Mouse (Mus musculus) CH12.LX (cell line): Measurements from ENCODE around the gene Epyc. TPM values are rescaled to one million over a fixed set of nuclear protein-coding genes. Genes with fewer than 3 reads are reported as not detected.
"Not testable (repeated sequence)": the region's sequence is repeated elsewhere in the genome, so short reads cannot be mapped to it uniquely, and the experiment has no call there.

Source experiments
- DNase-seq: peaks from one replicate; pipeline ENCODE4 v3.0.0-alpha.2; 2013; ENCODE audit errors: extremely low read depth
- H3K27ac ChIP-seq: 2 replicates; pipeline ENCODE4 v1.5.1; 2012; ENCODE audit warnings: low read depth, mild to moderate bottlenecking, control low read depth, moderate library complexity; ENCODE audit not compliant: insufficient read depth
- H3K27me3 ChIP-seq: replicated peaks from 2 replicates; pipeline ENCODE3; 2012; ENCODE audit warnings: inconsistent platforms
- H3K36me3 ChIP-seq, 2 experiments: replicated peaks in 1 of 2; 2 replicates each; pipeline versions ENCODE3 to v1.6.1; 2012; ENCODE audit warnings: inconsistent platforms in 1 of 2, low read length in 1 of 2, mild to moderate bottlenecking in 1 of 2, mixed read lengths in 1 of 2, moderate library complexity in 1 of 2; ENCODE audit not compliant: control insufficient read depth in 1 of 2, insufficient read depth in 1 of 2
- H3K4me1 ChIP-seq, 2 experiments: 2 replicates each; pipeline ENCODE4 v1.6.1; 2012; ENCODE audit warnings: inconsistent platforms in 1 of 2, moderate library complexity in 1 of 2; ENCODE audit not compliant: insufficient read depth in 2 of 2, control insufficient read depth in 1 of 2
- H3K4me2 ChIP-seq: 2 replicates; pipeline ENCODE4 v1.6.1; 2012; ENCODE audit warnings: low read depth, mild to moderate bottlenecking, control low read depth; ENCODE audit not compliant: poor library complexity, insufficient read depth, severe bottlenecking
- H3K4me3 ChIP-seq, 3 experiments: fragments of 150-350 bp in 1 of 3; sonication (generic) in 1 of 3; replicated peaks in 1 of 3; 2 replicates each; pipeline versions ENCODE3 to v1.5.1; 2011 to 2012; ENCODE audit warnings: low read depth in 2 of 3, low read length in 2 of 3, mild to moderate bottlenecking in 2 of 3, moderate library complexity in 2 of 3, control low read depth in 1 of 3, improper control_type of control experiment in 1 of 3, inconsistent platforms in 1 of 3, mixed read lengths in 1 of 3; ENCODE audit not compliant: poor library complexity in 1 of 3
- H3K79me2 ChIP-seq: replicated peaks from 2 replicates; pipeline ENCODE4 v1.6.1; 2012; ENCODE audit warnings: mild to moderate bottlenecking, moderate library complexity; ENCODE audit not compliant: control insufficient read depth, poor library complexity, insufficient read depth, severe bottlenecking; ENCODE audit errors: extremely low read depth
- H3K9ac ChIP-seq: 2 replicates; pipeline ENCODE4 v1.6.1; 2012; ENCODE audit warnings: low read depth, mild to moderate bottlenecking, control low read depth, moderate library complexity; ENCODE audit not compliant: insufficient read depth
- H3K9me3 ChIP-seq: replicated peaks from 2 replicates; pipeline ENCODE3; 2012; ENCODE audit warnings: low read length, inconsistent platforms, mixed read lengths
- CHD2 ChIP-seq: IDR thresholded peaks from 2 replicates; pipeline ENCODE4 v1.6.1; 2011; ENCODE audit warnings: low read length, improper control_type of control experiment
- E2F4 ChIP-seq: IDR thresholded peaks from 2 replicates; pipeline ENCODE4 v1.6.1; 2011; ENCODE audit warnings: low read depth, low read length, improper control_type of control experiment; ENCODE audit not compliant: insufficient replicate concordance
- ETS1 ChIP-seq: conservative IDR thresholded peaks from 2 replicates; pipeline ENCODE4 v1.6.1; 2012; ENCODE audit warnings: low read depth, mild to moderate bottlenecking, inconsistent platforms, low read length, improper control_type of control experiment, moderate library complexity
- JUN ChIP-seq: IDR thresholded peaks from 2 replicates; pipeline ENCODE4 v1.6.1; 2011; ENCODE audit warnings: low read depth, mild to moderate bottlenecking, low read length, improper control_type of control experiment, moderate library complexity; ENCODE audit not compliant: insufficient read depth
- KAT2A ChIP-seq: IDR thresholded peaks from 2 replicates; pipeline ENCODE4 v1.6.1; 2012; ENCODE audit warnings: low read length, improper control_type of control experiment, inconsistent platforms; ENCODE audit not compliant: insufficient replicate concordance
- MAZ ChIP-seq: IDR thresholded peaks from 2 replicates; pipeline ENCODE4 v1.6.1; 2012; ENCODE audit warnings: low read depth, mild to moderate bottlenecking, inconsistent platforms, low read length, improper control_type of control experiment, moderate library complexity
- MEF2A ChIP-seq: IDR thresholded peaks from 2 replicates; pipeline ENCODE4 v1.6.1; 2014; ENCODE audit warnings: low read depth, mild to moderate bottlenecking, inconsistent platforms, low read length, improper control_type of control experiment, borderline replicate concordance
- MXI1 ChIP-seq: IDR thresholded peaks from 2 replicates; pipeline ENCODE4 v1.6.1; 2011; ENCODE audit warnings: mild to moderate bottlenecking, low read depth, low read length, improper control_type of control experiment
- SIN3A ChIP-seq: IDR thresholded peaks from 2 replicates; pipeline ENCODE4 v1.6.1; 2012; ENCODE audit warnings: low read length, improper control_type of control experiment, inconsistent platforms
- SMC3 ChIP-seq: IDR thresholded peaks from 2 replicates; pipeline ENCODE4 v1.6.1; 2011; ENCODE audit warnings: low read depth, low read length, improper control_type of control experiment
- TBP ChIP-seq: conservative IDR thresholded peaks from 2 replicates; pipeline ENCODE4 v1.6.1; 2011; ENCODE audit warnings: low read depth, low read length, improper control_type of control experiment
- TCF12 ChIP-seq: IDR thresholded peaks from 2 replicates; pipeline ENCODE4 v1.6.1; 2014; ENCODE audit warnings: low read depth, mild to moderate bottlenecking, inconsistent platforms, low read length, improper control_type of control experiment
- dilution Hi-C: fragments of 300-500 bp; cut with MboI; formaldehyde crosslinking; loops from 2 replicates; pipeline ENCODE4 v1.14.3; 2020; ENCODE audit warnings: low sequenced_read_pairs; ENCODE audit not compliant: extremely low pct_unique_long_range_greater_than_20kb, extremely low pct_ligation_motif_present
- in situ Hi-C: fragments of 300-500 bp; cut with MboI; formaldehyde crosslinking; loops from 3 replicates; pipeline ENCODE4 v1.14.3; 2019; ENCODE audit warnings: low sequenced_read_pairs, low pct_ligation_motif_present, low pct_unique_long_range_greater_than_20kb, mixed read lengths
- polyA plus RNA-seq: library from polyadenylated mRNA; unstranded; fragments of >175 nt; gene quantifications from 2 replicates; pipeline ENCODE4 v1.2.1, GENCODE M21; 2012; ENCODE audit warnings: low read depth; ENCODE audit not compliant: insufficient read length
- total RNA-seq, 2 experiments: library from RNA; depleted of rRNA; stranded (reverse); fragments of 300-350 nt in 1 of 2; fragments of >200 nt in 1 of 2; gene quantifications; 2 replicates each; pipeline ENCODE4 v1.2.3; 2012 to 2014

Gene Epyc
- total and polyA plus RNA-seq, 3 experiments: not detected

GRCm38 (mm10) chr10:97725929-97726328, 82.1 kb downstream of the Epyc start:
- Histone ChIP-seq H3K4me3 (no peak overlapping the region), H3K27ac (no peak overlapping the region), H3K9ac (no peak overlapping the region), H3K27me3 (no peaks in the 10 kb centered on the region), H3K79me2 (no peaks in the 10 kb centered on the region), H3K9me3 (no peaks in the 10 kb centered on the region), H3K36me3 (no peaks in the 10 kb centered on the region), H3K4me1 (no peaks in the 10 kb centered on the region), H3K4me2 (no peak overlapping the region)
- dilution Hi-C loops: no loop called here
- in situ Hi-C loops: no loop called here
- TF ChIP-seq ETS1: no peak
- no peak for TF ChIP-seq E2F4
- no peak for TF ChIP-seq SIN3A
- TF ChIP-seq TBP: no peak
- no peak for TF ChIP-seq KAT2A
- no peak for TF ChIP-seq CHD2
- TF ChIP-seq MEF2A: no peak
- TF ChIP-seq MXI1: no peak
- TF ChIP-seq TCF12: no peak
- no peak for TF ChIP-seq JUN
- TF ChIP-seq MAZ: no peak
- no peak for TF ChIP-seq SMC3
- no peak for DNase-seq

- H3K4me2 ChIP-seq, H3K27me3 ChIP-seq, dilution Hi-C loops, H3K4me3 ChIP-seq, H3K9ac ChIP-seq, H3K27ac ChIP-seq, in situ Hi-C loops, H3K4me1 ChIP-seq, H3K36me3 ChIP-seq, H3K79me2 ChIP-seq, DNase-seq, H3K9me3 ChIP-seq: not testable (repeated sequence)
Measured at GRCm38 (mm10) chr10:97726655-97727054, 82.8 kb downstream of the Epyc start, which contains the start of gene C030005K15Rik. C030005K15Rik (minus strand) TSS chr10:97726755.

Other genes with a start within 250 kb of the Epyc start
- gene Dcn, start 164.5 kb upstream of the Epyc start, total RNA-seq (2012; rRNA removed): not detected in 2 replicates
- gene Dcn, start 164.5 kb upstream of the Epyc start, total RNA-seq (2014; rRNA removed): not detected in 2 replicates
- gene Dcn, start 164.5 kb upstream of the Epyc start, polyA plus RNA-seq: not detected in 2 replicates
- not detected in 2 replicates for gene Lum, start 78.9 kb upstream of the Epyc start, total RNA-seq (2012; rRNA removed)
- not detected in 2 replicates for gene Lum, start 78.9 kb upstream of the Epyc start, total RNA-seq (2014; rRNA removed)
- not detected in 2 replicates for gene Lum, start 78.9 kb upstream of the Epyc start, polyA plus RNA-seq
- gene Kera, start 37.2 kb upstream of the Epyc start, total RNA-seq (2012; rRNA removed): not detected in 2 replicates
- not detected in 2 replicates for gene Kera, start 37.2 kb upstream of the Epyc start, total RNA-seq (2014; rRNA removed)
- not detected in 2 replicates for gene Kera, start 37.2 kb upstream of the Epyc start, polyA plus RNA-seq
- gene Ccer1, start 49.0 kb downstream of the Epyc start, total RNA-seq (2012; rRNA removed): not detected in 2 replicates
- not detected in 2 replicates for gene Ccer1, start 49.0 kb downstream of the Epyc start, total RNA-seq (2014; rRNA removed)
- gene Ccer1, start 49.0 kb downstream of the Epyc start, polyA plus RNA-seq: not detected in 2 replicates
- gene C030005K15Rik, start 82.7 kb downstream of the Epyc start, total RNA-seq (2012; rRNA removed): not detected in 2 replicates
- not detected in 2 replicates for gene C030005K15Rik, start 82.7 kb downstream of the Epyc start, total RNA-seq (2014; rRNA removed)
- not detected in 2 replicates for gene C030005K15Rik, start 82.7 kb downstream of the Epyc start, polyA plus RNA-seq